Mouse (Mus musculus) gastrocnemius, postnatal 36 days (tissue): ENCODE data around the gene Sigmar1. TPM values are rescaled to one million over a fixed set of nuclear protein-coding genes. Genes with fewer than 3 reads are reported as not detected.

Experiments used
- DNase-seq, 2 experiments: peaks; one replicate each; pipeline ENCODE4 v3.0.0; 2022
- intact Hi-C: fragments of 180-260 bp; cut with DNase I; formaldehyde crosslinking; loops from one replicate; pipeline ENCODE4 v1.15.1; 2025
- total RNA-seq, 2 experiments: library from RNA; stranded (reverse); gene quantifications; 2 replicates each; pipeline ENCODE4 v1.2.3; 2021

Gene Sigmar1
- total RNA-seq, 2 experiments from 2014 or later, result 7.2 to 8.8 TPM

- intact Hi-C loops, result no loop called here
- DNase-seq, result no peak
These were observed 2.7 kb upstream of the Sigmar1 start for GRCm38 (mm10) chr4:41758701-41759100.

- intact Hi-C loops, result no loop called here
- no peak for DNase-seq
These were observed 2.1 kb upstream of the Sigmar1 start for GRCm38 (mm10) chr4:41758021-41758420.

- no peak for DNase-seq
- intact Hi-C loops, result no loop called here
These were observed 1.4 kb upstream of the Sigmar1 start for GRCm38 (mm10) chr4:41757321-41757720.

- no peak for DNase-seq
- intact Hi-C loops, result no loop called here
These were observed 483 bp upstream of the Sigmar1 start for GRCm38 (mm10) chr4:41756440-41756839.

- no peak for DNase-seq
These were observed 1.1 kb downstream of the Sigmar1 start, which contains the start of gene Galt for GRCm38 (mm10) chr4:41754797-41755337. Gene Galt, plus strand, starts transcription at chr4:41755228.

GRCm38 (mm10) chr4:41745021-41745420, 10.9 kb downstream of the Sigmar1 start:
- intact Hi-C loops, result no loop called here
- no peak for DNase-seq

More at GRCm38 (mm10) chr4:41754797-41755337, 1.1 kb downstream of the Sigmar1 start, which contains the start of gene Galt:
- intact Hi-C loops, result no loop called here

- DNase-seq, result no peak
- intact Hi-C loops, result no loop called here
These were observed 11.8 kb downstream of the Sigmar1 start for GRCm38 (mm10) chr4:41744131-41744530.

GRCm38 (mm10) chr4:41741158-41741560, 14.8 kb downstream of the Sigmar1 start:
- intact Hi-C loops, result no loop called here
- peak; percentile 88 for DNase-seq

GRCm38 (mm10) chr4:41740380-41741157, 15.4 kb downstream of the Sigmar1 start:
- intact Hi-C loops, result no loop called here
- DNase-seq, result peak in 1 of 2 experiments; percentile 48

- DNase-seq, result no peak
- intact Hi-C loops, result no loop called here
These were observed 16.7 kb downstream of the Sigmar1 start for GRCm38 (mm10) chr4:41739260-41739659.

GRCm38 (mm10) chr4:41738256-41738603, 17.7 kb downstream of the Sigmar1 start:
- intact Hi-C loops, result no loop called here
- no peak for DNase-seq

- intact Hi-C loops, result loop anchor here (1.0 kb wide), 1 partner anchor 20 kb away; no protein-coding TSS in a partner anchor
These were observed 18.2 kb downstream of the Sigmar1 start for GRCm38 (mm10) chr4:41737602-41738255.

GRCm38 (mm10) chr4:41731052-41731765, 24.7 kb downstream of the Sigmar1 start, which contains the start of gene Arid3c:
Gene Arid3c, minus strand, starts transcription at chr4:41731142.
- intact Hi-C loops, result no loop called here
- no peak for DNase-seq

More at GRCm38 (mm10) chr4:41737602-41738255, 18.2 kb downstream of the Sigmar1 start:
- DNase-seq, result peak; percentile 67 to 68

GRCm38 (mm10) chr4:41726826-41727621, 28.9 kb downstream of the Sigmar1 start:
- DNase-seq, result no peak
- intact Hi-C loops, result no loop called here

- DNase-seq, result peak; percentile 72 to 77
- intact Hi-C loops, result no loop called here
These were observed 33.0 kb downstream of the Sigmar1 start, which contains the start of gene Dctn3 for GRCm38 (mm10) chr4:41722918-41723351. Gene Dctn3, minus strand, starts transcription at chr4:41723170.

GRCm38 (mm10) chr4:41716834-41717233, 39.1 kb downstream of the Sigmar1 start:
- intact Hi-C loops, result loop anchor here (1.0 kb wide), 1 partner anchor 20 kb away; no protein-coding TSS in a partner anchor
- no peak for DNase-seq

- DNase-seq, result no peak
- intact Hi-C loops, result no loop called here
These were observed 40.4 kb downstream of the Sigmar1 start for GRCm38 (mm10) chr4:41715596-41715995.

- intact Hi-C loops, result no loop called here
These were observed 40.9 kb downstream of the Sigmar1 start for GRCm38 (mm10) chr4:41715082-41715481.

GRCm38 (mm10) chr4:41714276-41714675, 41.7 kb downstream of the Sigmar1 start:
- intact Hi-C loops, result loop anchor here (5.0 kb wide), 1 partner anchor 247 kb away; the partner anchor contains the start of gene Nudt2

More at GRCm38 (mm10) chr4:41715082-41715481, 40.9 kb downstream of the Sigmar1 start:
- DNase-seq, result no peak

More at GRCm38 (mm10) chr4:41714276-41714675, 41.7 kb downstream of the Sigmar1 start:
- peak in 1 of 2 experiments; percentile 41 for DNase-seq
